Mouse (Mus musculus) heart, embryonic 15.5 days (tissue): ENCODE data around the gene Mfsd2b. TPM values are rescaled to one million over a fixed set of nuclear protein-coding genes. Genes with fewer than 3 reads are reported as not detected.
"Not testable (repeated sequence)": the region's sequence is repeated elsewhere in the genome, so short reads cannot be mapped to it uniquely, and the experiment has no call there.

Source experiments
- ATAC-seq: fragments of 200-750 bp; cut with Nextera tagmentation; replicated peaks from 2 replicates; pipeline ENCODE4 v1.8.0; 2017; ENCODE audit warnings: low read depth, moderate TSS enrichment; ENCODE audit not compliant: insufficient number of reproducible peaks, insufficient read depth, low FRiP score
- H3K27ac ChIP-seq: fragments of 300-500 bp; sonication (generic); 2 replicates; pipeline ENCODE4 v1.5.1; 2015; ENCODE audit warnings: mild to moderate bottlenecking, inconsistent platforms
- H3K27me3 ChIP-seq: fragments of 300-500 bp; sonication (generic); 2 replicates; pipeline ENCODE4 v1.6.1; 2015; ENCODE audit warnings: inconsistent platforms
- H3K36me3 ChIP-seq: fragments of 300-500 bp; sonication (generic); 2 replicates; pipeline ENCODE4 v1.6.1; 2015; ENCODE audit warnings: mild to moderate bottlenecking, inconsistent platforms
- H3K4me1 ChIP-seq: fragments of 300-500 bp; sonication (generic); replicated peaks from 2 replicates; pipeline ENCODE4 v1.6.1; 2015; ENCODE audit warnings: inconsistent platforms
- H3K4me2 ChIP-seq: fragments of 300-500 bp; sonication (generic); 2 replicates; pipeline ENCODE4 v1.6.1; 2015; ENCODE audit warnings: inconsistent platforms, mild to moderate bottlenecking, moderate library complexity
- H3K4me3 ChIP-seq: fragments of 300-500 bp; sonication (generic); 2 replicates; pipeline ENCODE4 v1.5.1; 2015; ENCODE audit warnings: mild to moderate bottlenecking, inconsistent platforms
- H3K9ac ChIP-seq: fragments of 300-500 bp; sonication (generic); 2 replicates; pipeline ENCODE4 v1.6.1; 2015; ENCODE audit warnings: mild to moderate bottlenecking, inconsistent platforms
- H3K9me3 ChIP-seq: fragments of 300-500 bp; sonication (generic); replicated peaks from 2 replicates; pipeline ENCODE4 v1.6.1; 2016; ENCODE audit warnings: inconsistent platforms
- WGBS: fragments of 180-500 bp; shearing (Covaris S2); methylation state at CpG from one replicate; pipeline ENCODE4 v1.1.7; 2015; ENCODE audit warnings: mixed read lengths; 5-methylcytosine and 5-hydroxymethylcytosine counted together
- polyA plus RNA-seq: library from polyadenylated mRNA; unstranded; fragments of >200 nt; fragmentation: Nextera tagmentation; extraction: Ambion mirVana; gene quantifications from 2 replicates; pipeline ENCODE4 v1.2.1, GENCODE M21; 2015

Mfsd2b gene
- polyA plus RNA-seq: 1.4 and 2.2 TPM in 2 replicates

DNA sequence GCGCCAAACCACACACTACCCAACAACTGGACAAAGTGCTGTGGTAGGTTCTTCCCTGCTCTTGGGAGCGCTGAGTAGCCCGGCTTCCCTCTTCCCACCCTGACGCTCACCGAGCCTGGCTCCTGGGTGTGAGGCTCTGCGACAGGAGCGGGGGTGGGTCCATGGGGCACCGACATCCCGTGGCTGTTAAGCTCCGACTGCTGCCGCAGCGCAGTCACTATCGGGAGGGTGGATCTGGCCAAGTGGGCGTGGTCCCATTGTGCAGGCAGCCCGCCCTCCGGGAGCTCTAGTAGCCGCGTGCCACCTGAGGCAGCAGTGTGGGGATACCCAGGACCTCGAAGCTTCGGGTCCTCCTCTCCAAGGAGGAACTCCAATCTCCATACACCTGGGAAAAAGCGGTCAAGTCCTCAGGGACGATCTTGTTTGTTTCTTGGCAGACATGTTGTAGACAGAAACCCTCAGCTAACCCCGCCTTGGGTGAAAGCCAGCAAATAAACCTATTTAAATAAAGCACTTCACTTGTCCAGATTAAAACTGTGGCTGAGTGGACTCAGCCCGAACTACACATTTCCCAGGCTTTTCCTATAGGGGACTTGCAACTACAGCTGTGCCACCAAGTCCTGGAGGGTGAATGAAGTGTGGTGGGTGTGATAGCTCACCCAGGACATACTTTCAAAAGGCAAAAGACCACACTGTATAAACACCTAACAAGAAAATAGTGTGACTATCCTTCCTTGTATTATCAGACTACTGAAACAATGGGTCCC, at the start of gene Mfsd2b:
Mfsd2b (minus strand) TSS at position 199 of the 767 bp plus-strand sequence.
- no peak within 1 kb of the TSS for H3K27ac ChIP-seq
- H3K4me2 ChIP-seq: peak within 1 kb of the TSS; percentile 89
- H3K36me3 ChIP-seq: peaks cover 7% of the 10 kb centered on the region
- peaks cover 25% of the 10 kb centered on the region for H3K4me1 ChIP-seq
- 5% methylated on average over 24 of the region's 24 CpGs for WGBS
- H3K9ac ChIP-seq: peak within 1 kb of the TSS; percentile 49
- H3K4me3 ChIP-seq: peak within 1 kb of the TSS; percentile 46
- H3K9me3 ChIP-seq: no peaks in the 10 kb centered on the region
- H3K27me3 ChIP-seq: no peaks in the 10 kb centered on the region
- ATAC-seq: peak; percentile 88

DNA sequence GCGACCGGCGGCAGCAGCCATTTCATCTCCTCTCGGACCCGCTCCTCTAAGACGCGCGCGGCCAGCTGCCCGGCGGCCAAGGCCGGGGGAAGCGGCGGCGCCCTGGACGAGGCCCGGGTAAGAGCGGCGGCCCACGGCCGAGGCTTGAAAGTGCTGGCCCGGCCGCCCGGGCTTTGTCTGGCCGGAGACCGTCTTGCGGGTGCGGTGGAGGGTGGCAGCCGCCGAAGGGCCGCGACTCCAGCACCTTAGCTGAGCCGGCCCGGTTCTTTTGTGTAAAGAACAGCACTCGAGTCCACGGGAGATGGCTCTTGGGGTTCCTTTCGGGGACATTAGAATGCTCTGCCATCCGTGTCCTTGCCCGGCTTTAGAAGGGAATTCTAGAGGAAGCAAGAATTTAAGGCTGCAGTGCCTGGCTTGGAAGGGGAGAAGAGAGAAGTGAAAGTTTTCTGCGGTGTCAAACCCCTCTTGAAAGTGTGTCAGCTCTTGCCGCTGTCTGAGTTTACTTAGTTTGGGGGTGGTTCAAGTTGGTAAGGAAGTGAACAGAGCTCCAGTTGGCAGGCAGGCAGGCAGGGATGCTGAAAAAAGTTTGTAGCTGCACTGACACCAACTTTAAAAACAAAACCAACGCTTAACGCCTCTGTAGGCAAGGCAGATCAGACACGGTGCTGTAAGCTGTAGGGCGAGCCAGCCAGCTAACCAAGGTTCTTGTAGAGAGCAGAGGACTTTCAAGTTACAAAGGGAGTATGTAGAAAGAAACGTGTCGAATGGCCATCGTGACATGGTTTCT, 43.8 kb upstream of the Mfsd2b start:
- Histone ChIP-seq H3K27ac (peak overlapping the region; percentile 96), H3K4me2 (peak overlapping the region; percentile 72), H3K4me1 (peaks cover 12% of the 10 kb centered on the region), H3K4me3 (peak overlapping the region; percentile 84), H3K36me3 (no peaks in the 10 kb centered on the region), H3K9me3 (no peaks in the 10 kb centered on the region), H3K9ac (peak overlapping the region; percentile 95), H3K27me3 (no peaks in the 10 kb centered on the region)
- WGBS: under 1% methylated on average over 48 of the region's 48 CpGs
- peak; percentile 55 for ATAC-seq

DNA sequence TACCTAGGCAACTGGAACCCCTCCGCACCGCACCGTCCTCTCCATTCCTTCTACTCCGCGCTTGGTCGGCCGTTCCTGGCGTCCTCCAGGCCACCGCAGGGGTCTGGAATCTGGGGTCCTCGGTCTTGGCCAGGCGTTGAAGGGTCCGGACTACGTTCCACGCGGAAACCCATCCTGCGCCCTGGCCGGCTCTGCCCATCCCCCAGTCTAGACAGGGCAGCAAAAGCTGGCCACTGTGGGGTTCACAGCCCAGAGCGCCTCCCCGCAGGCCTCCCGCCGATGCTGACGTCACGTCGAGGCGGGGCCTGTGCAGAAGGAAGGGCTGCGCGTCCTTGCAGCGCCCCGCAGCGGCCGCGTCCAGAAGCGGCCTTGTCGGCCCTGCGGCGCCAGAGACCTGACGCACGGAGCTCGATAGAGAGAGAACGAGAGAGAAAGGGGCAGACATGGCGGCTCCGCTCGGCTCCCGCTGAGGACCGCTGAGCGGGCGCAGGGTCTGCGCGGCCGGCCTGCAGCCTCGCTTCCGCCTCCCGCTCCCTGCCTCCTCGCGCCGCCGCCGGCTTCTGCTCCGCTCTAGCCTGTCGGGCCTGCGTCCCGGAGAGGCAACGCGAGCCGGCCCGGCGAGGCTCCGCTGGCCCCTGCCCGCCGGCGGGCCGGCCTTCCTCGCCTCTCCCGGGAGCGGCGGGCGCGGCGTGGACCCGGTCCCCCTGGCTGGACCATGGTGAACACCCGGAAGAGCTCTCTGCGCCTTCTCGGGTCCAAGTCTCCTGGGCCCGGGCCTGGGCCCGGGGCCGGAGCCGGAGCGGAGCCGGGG, 43.0 kb upstream of the Mfsd2b start, which contains the start of gene Atad2b:
Atad2b (plus strand) TSS at position 360 of the 811 bp plus-strand sequence.
- no peaks in the 10 kb centered on the region for H3K27me3 ChIP-seq
- H3K4me1 ChIP-seq: peaks cover 12% of the 10 kb centered on the region
- WGBS: 0% methylated on average over 83 of the region's 89 CpGs
- H3K27ac ChIP-seq: peak within 1 kb of the TSS; percentile 96
- H3K4me2 ChIP-seq: peak within 1 kb of the TSS; percentile 72
- no peaks in the 10 kb centered on the region for H3K9me3 ChIP-seq
- ATAC-seq: peak; percentile 98
- H3K4me3 ChIP-seq: peak within 1 kb of the TSS; percentile 84
- H3K36me3 ChIP-seq: no peaks in the 10 kb centered on the region
- peak within 1 kb of the TSS; percentile 95 for H3K9ac ChIP-seq

GRCm38 (mm10) chr12:4914944-4915343, 40.8 kb upstream of the Mfsd2b start:
- Histone ChIP-seq H3K4me3 (no peak overlapping the region), H3K9me3 (no peaks in the 10 kb centered on the region), H3K4me1 (peaks cover 10% of the 10 kb centered on the region; the same call in 1 of the 2 replicates), H3K27ac (no peak overlapping the region), H3K27me3 (no peaks in the 10 kb centered on the region), H3K9ac (no peak overlapping the region), H3K4me2 (no peak overlapping the region), H3K36me3 (no peaks in the 10 kb centered on the region)
- 81% methylated on average over 3 of the region's 3 CpGs for WGBS
- no peak for ATAC-seq

DNA sequence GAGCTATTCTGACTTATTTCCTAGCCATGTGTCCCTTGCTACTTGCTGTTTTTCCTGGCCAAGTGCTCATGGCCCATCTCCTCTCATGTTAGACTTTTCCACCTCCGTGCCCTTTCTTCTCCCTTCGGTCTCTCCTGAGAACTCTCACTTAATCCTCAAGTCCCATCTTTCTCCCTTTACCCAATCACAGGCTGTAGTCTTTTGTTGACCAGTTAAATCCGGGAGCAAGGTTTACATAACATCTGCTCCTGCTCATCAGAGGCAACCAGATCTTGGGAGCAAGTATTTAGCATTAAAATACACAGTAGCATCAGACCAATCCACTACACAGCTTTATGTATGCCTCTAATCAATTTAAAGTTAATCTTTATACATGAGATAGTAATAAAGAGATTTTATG, 40.3 kb upstream of the Mfsd2b start:
- no peaks in the 10 kb centered on the region for H3K36me3 ChIP-seq
- H3K27ac ChIP-seq: no peak overlapping the region
- no peaks in the 10 kb centered on the region for H3K27me3 ChIP-seq
- WGBS: 61% methylated on average over 3 of the region's 3 CpGs
- no peak overlapping the region for H3K9ac ChIP-seq
- no peak for ATAC-seq
- H3K4me3 ChIP-seq: no peak overlapping the region
- H3K4me2 ChIP-seq: no peak overlapping the region
- no peaks in the 10 kb centered on the region for H3K9me3 ChIP-seq
- peaks cover 7% of the 10 kb centered on the region; the same call in 1 of the 2 replicates for H3K4me1 ChIP-seq

DNA sequence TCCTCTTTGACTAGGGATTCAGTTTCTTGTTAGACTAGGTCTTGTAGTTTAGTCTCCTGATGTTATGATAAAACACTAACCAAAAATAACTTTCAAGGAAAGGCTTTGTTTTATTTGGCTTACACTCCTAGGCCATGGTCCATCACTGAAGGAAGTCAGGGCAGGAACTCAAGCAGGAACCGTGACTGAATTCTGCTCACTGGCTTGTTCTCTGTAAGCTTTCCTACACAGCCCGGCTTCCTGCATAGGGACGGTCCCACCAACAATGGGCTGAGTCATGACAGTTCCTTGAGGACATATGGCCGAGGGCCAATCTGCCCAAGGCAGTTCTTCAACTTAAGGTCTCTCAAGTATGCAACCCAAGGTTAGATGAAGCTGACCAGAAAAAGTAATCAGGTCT, 37.6 kb upstream of the Mfsd2b start:
- H3K27ac ChIP-seq: no peak overlapping the region
- H3K27me3 ChIP-seq: no peaks in the 10 kb centered on the region
- ATAC-seq: no peak
- no peak overlapping the region for H3K4me2 ChIP-seq
- no peak overlapping the region for H3K9ac ChIP-seq
- no peaks in the 10 kb centered on the region for H3K9me3 ChIP-seq
- peaks cover 2% of the 10 kb centered on the region; the same call in 1 of the 2 replicates for H3K4me1 ChIP-seq
- WGBS: 71% methylated on average over 4 of the region's 4 CpGs
- no peaks in the 10 kb centered on the region for H3K36me3 ChIP-seq
- H3K4me3 ChIP-seq: no peak overlapping the region

DNA sequence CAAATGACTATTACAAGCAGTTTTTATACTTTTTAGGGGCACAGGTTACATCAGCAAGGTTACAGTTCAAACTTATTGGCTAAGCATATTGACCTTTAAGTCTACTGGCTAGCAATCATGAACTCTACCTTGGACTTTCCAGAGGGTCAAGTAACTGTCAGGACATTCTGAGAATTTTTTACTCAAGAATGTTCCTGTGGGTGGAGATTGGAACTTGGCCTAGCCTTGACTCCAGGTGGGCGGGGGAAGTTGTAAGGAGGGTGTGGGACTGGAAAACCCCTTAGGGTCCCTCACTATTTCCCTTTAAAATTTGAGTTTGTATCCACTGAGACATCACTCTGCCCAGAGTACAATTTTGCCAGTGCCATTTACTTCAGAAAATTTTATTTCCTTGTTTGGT, 36.3 kb upstream of the Mfsd2b start:
- not testable (repeated sequence) for H3K4me2 ChIP-seq, H3K4me1 ChIP-seq, H3K9ac ChIP-seq, H3K9me3 ChIP-seq, H3K4me3 ChIP-seq, H3K27me3 ChIP-seq, H3K27ac ChIP-seq, H3K36me3 ChIP-seq, ATAC-seq
- WGBS: 88% methylated on average over 1 of the region's 1 CpGs

DNA sequence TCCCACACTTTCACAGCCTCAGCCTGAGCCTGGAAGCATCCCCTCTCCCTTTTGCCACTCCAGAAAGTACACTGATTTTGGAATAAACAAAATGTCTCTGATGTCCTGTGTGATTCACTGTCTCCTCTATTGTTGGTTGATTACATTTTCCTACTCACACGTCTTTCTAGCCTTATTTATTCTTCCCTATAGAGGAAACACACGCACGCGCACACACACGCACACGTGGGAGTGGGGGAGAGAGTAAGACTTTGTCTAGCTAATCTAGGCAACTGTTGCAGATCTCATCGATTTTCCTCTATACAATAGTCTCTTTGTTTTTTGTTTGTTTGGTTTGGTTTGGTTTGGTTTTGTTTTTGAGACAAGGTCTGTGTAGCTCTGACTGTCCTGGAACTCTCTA, 34.2 kb upstream of the Mfsd2b start:
- Histone ChIP-seq H3K9me3 (no peaks in the 10 kb centered on the region), H3K36me3 (no peaks in the 10 kb centered on the region), H3K9ac (no peak overlapping the region), H3K27me3 (no peaks in the 10 kb centered on the region), H3K27ac (no peak overlapping the region), H3K4me1 (no peaks in the 10 kb centered on the region), H3K4me2 (no peak overlapping the region), H3K4me3 (no peak overlapping the region)
- no peak for ATAC-seq
- WGBS: 86% methylated on average over 7 of the region's 7 CpGs

GRCm38 (mm10) chr12:4906951-4907906, 33.1 kb upstream of the Mfsd2b start, which contains the start of gene Ubxn2a:
Gene Ubxn2a (minus strand): TSS chr12:4907705.
- no peaks in the 10 kb centered on the region for H3K36me3 ChIP-seq
- peak; percentile 95 for ATAC-seq

GRCm38 (mm10) chr12:4906476-4906875, 32.3 kb upstream of the Mfsd2b start:
- Histone ChIP-seq H3K9ac (peak overlapping the region; percentile 93), H3K36me3 (0 out of 2 replicates have a peak, but pooled peaks cover 3% of the 10 kb centered on the region), H3K4me3 (peak overlapping the region; percentile 89), H3K4me1 (no peaks in the 10 kb centered on the region), H3K4me2 (peak overlapping the region; percentile 91), H3K9me3 (no peaks in the 10 kb centered on the region), H3K27me3 (no peaks in the 10 kb centered on the region), H3K27ac (peak overlapping the region; percentile 91)
- no peak for ATAC-seq
- WGBS: 46% methylated on average over 7 of the region's 7 CpGs

More at GRCm38 (mm10) chr12:4906951-4907906, 33.1 kb upstream of the Mfsd2b start, which contains the start of gene Ubxn2a:
- H3K27me3 ChIP-seq: no peaks in the 10 kb centered on the region
- H3K9me3 ChIP-seq: no peaks in the 10 kb centered on the region
- no peaks in the 10 kb centered on the region for H3K4me1 ChIP-seq
- H3K4me2 ChIP-seq: peak within 1 kb of the TSS; percentile 91
- under 1% methylated on average over 110 of the region's 125 CpGs for WGBS
- H3K9ac ChIP-seq: peak within 1 kb of the TSS; percentile 93
- peak within 1 kb of the TSS; percentile 89 for H3K4me3 ChIP-seq
- H3K27ac ChIP-seq: peak within 1 kb of the TSS; percentile 91
